Mouse (Mus musculus): ENCODE measurements around the gene Tnfsf4. TPM values are rescaled to one million over a fixed set of nuclear protein-coding genes. Genes with fewer than 3 reads are reported as not detected.
A peak's percentile ranks its signal among the peaks of the same experiment; 100 is the strongest.

Gene Tnfsf4
- total RNA-seq (2021): not detected
- long read RNA-seq, experiment 1: 0 reads
- long read RNA-seq, experiment 2: 0 reads

GRCm38 (mm10) chr1:161394931-161395459 lies at the start of gene Tnfsf4:
Gene Tnfsf4, plus strand, starts transcription at chr1:161395409.
- no peak within 1 kb of the TSS for H3K4me3 ChIP-seq
- no peak within 1 kb of the TSS for H3K27ac ChIP-seq
- intact Hi-C loops (cut with DNase I): no loop called here
- no peak for TF ChIP-seq CTCF (IDR thresholded peaks at IDR 0.05)
- no peak for DNase-seq

GRCm38 (mm10) chr1:161350981-161351380 lies 44.2 kb upstream of the Tnfsf4 start:
- Histone ChIP-seq H3K27ac (no peak overlapping the region), H3K4me3 (no peak overlapping the region)
- intact Hi-C loops (cut with DNase I): no loop called here
- no peak for DNase-seq
- no peak for TF ChIP-seq CTCF (IDR thresholded peaks at IDR 0.05)

- DNase-seq: no peak
- no peak for TF ChIP-seq CTCF (IDR thresholded peaks at IDR 0.05)
These were observed 30.2 kb upstream of the Tnfsf4 start for GRCm38 (mm10) chr1:161365006-161365405.

GRCm38 (mm10) chr1:161371919-161372318 lies 23.3 kb upstream of the Tnfsf4 start:
- intact Hi-C loops (cut with DNase I): no loop called here
- Histone ChIP-seq H3K4me3 (no peak overlapping the region), H3K27ac (no peak overlapping the region)
- no peak for DNase-seq
- no peak for TF ChIP-seq CTCF (IDR thresholded peaks at IDR 0.05)

More at GRCm38 (mm10) chr1:161365006-161365405, 30.2 kb upstream of the Tnfsf4 start:
- intact Hi-C loops (cut with DNase I): no loop called here
- Histone ChIP-seq H3K4me3 (no peak overlapping the region), H3K27ac (no peak overlapping the region)

GRCm38 (mm10) chr1:161375866-161376265 lies 19.3 kb upstream of the Tnfsf4 start:
- no peak for DNase-seq
- intact Hi-C loops (cut with DNase I): no loop called here

GRCm38 (mm10) chr1:161378571-161378970 lies 16.6 kb upstream of the Tnfsf4 start:
- intact Hi-C loops (cut with DNase I): no loop called here
- Histone ChIP-seq H3K4me3 (no peak overlapping the region), H3K27ac (no peak overlapping the region)
- DNase-seq: no peak
- TF ChIP-seq CTCF (IDR thresholded peaks at IDR 0.05): no peak

More at GRCm38 (mm10) chr1:161375866-161376265, 19.3 kb upstream of the Tnfsf4 start:
- H3K27ac ChIP-seq: no peak overlapping the region
- TF ChIP-seq CTCF (IDR thresholded peaks at IDR 0.05): no peak
- no peak overlapping the region for H3K4me3 ChIP-seq

GRCm38 (mm10) chr1:161379685-161380424 lies 15.4 kb upstream of the Tnfsf4 start:
- peak; percentile 17 for DNase-seq
- Histone ChIP-seq H3K27ac (no peak overlapping the region), H3K4me3 (no peak overlapping the region)
- no peak for TF ChIP-seq CTCF (IDR thresholded peaks at IDR 0.05)
- intact Hi-C loops (cut with DNase I): no loop called here

- H3K4me3 ChIP-seq: no peak overlapping the region
- no peak for DNase-seq
- TF ChIP-seq CTCF (IDR thresholded peaks at IDR 0.05): no peak
- no peak overlapping the region for H3K27ac ChIP-seq
- intact Hi-C loops (cut with DNase I): no loop called here
These were observed 14.8 kb upstream of the Tnfsf4 start for GRCm38 (mm10) chr1:161380425-161380780.

GRCm38 (mm10) chr1:161390066-161390465 lies 5.1 kb upstream of the Tnfsf4 start:
- no peak overlapping the region for H3K4me3 ChIP-seq

GRCm38 (mm10) chr1:161392906-161393305 lies 2.3 kb upstream of the Tnfsf4 start:
- TF ChIP-seq CTCF (IDR thresholded peaks at IDR 0.05): no peak
- DNase-seq: no peak
- intact Hi-C loops (cut with DNase I): no loop called here
- H3K27ac ChIP-seq: no peak overlapping the region
- H3K4me3 ChIP-seq: no peak overlapping the region

More at GRCm38 (mm10) chr1:161390066-161390465, 5.1 kb upstream of the Tnfsf4 start:
- intact Hi-C loops (cut with DNase I): no loop called here
- H3K27ac ChIP-seq: no peak overlapping the region
- TF ChIP-seq CTCF (IDR thresholded peaks at IDR 0.05): peak; percentile 8; the same call in 1 of the 2 replicates
- DNase-seq: no peak

GRCm38 (mm10) chr1:161395610-161396009 lies 401 bp downstream of the Tnfsf4 start:
- Histone ChIP-seq H3K27ac (no peak overlapping the region), H3K4me3 (no peak overlapping the region)
- DNase-seq: peak; percentile 21
- no peak for TF ChIP-seq CTCF (IDR thresholded peaks at IDR 0.05)
- intact Hi-C loops (cut with DNase I): no loop called here

GRCm38 (mm10) chr1:161396351-161396750 lies 1.1 kb downstream of the Tnfsf4 start:
- no peak for DNase-seq
- Histone ChIP-seq H3K4me3 (no peak overlapping the region), H3K27ac (no peak overlapping the region)
- intact Hi-C loops (cut with DNase I): no loop called here
- no peak for TF ChIP-seq CTCF (IDR thresholded peaks at IDR 0.05)

- intact Hi-C loops (cut with DNase I): loop anchor here (1.0 to 5.0 kb wide), 4 partner anchors 102 to 337 kb away; no protein-coding TSS in a partner anchor
- H3K27ac ChIP-seq: no peak overlapping the region
- TF ChIP-seq CTCF (IDR thresholded peaks at IDR 0.05): peak; percentile 90
- no peak overlapping the region for H3K4me3 ChIP-seq
- DNase-seq: peak; percentile 74
These were observed 4.9 kb downstream of the Tnfsf4 start for GRCm38 (mm10) chr1:161400126-161400525.
